Mouse (Mus musculus): ENCODE data around the gene Snx5. TPM values are rescaled to one million over a fixed set of nuclear protein-coding genes. Genes with fewer than 3 reads are reported as not detected.

Snx5 gene
- total RNA-seq (2021), result 10 to 100 TPM; 59.7 to 65.9 TPM
- long read RNA-seq, experiment 1, transcript Snx5-201 (13 exons, 2,419 nt), result major isoform, 68 of 95 reads
- long read RNA-seq, experiment 1, transcript Snx5-202 (14 exons, 2,512 nt), result minor isoform, 17 of 95 reads
- long read RNA-seq, experiment 1, partial matches to known transcripts, result 0 of 95 reads
- long read RNA-seq, experiment 1, other reads (novel, unspliced or antisense), result 9 of 95 reads
- long read RNA-seq, experiment 2, transcript Snx5-202 (14 exons, 2,512 nt), result minor isoform, 5 of 44 reads
- long read RNA-seq, experiment 2, transcript Snx5-201 (13 exons, 2,419 nt), result major isoform, 29 of 44 reads
- long read RNA-seq, experiment 2, partial matches to known transcripts, result 0 of 44 reads
- long read RNA-seq, experiment 2, other reads (novel, unspliced or antisense), result 10 of 44 reads

DNA sequence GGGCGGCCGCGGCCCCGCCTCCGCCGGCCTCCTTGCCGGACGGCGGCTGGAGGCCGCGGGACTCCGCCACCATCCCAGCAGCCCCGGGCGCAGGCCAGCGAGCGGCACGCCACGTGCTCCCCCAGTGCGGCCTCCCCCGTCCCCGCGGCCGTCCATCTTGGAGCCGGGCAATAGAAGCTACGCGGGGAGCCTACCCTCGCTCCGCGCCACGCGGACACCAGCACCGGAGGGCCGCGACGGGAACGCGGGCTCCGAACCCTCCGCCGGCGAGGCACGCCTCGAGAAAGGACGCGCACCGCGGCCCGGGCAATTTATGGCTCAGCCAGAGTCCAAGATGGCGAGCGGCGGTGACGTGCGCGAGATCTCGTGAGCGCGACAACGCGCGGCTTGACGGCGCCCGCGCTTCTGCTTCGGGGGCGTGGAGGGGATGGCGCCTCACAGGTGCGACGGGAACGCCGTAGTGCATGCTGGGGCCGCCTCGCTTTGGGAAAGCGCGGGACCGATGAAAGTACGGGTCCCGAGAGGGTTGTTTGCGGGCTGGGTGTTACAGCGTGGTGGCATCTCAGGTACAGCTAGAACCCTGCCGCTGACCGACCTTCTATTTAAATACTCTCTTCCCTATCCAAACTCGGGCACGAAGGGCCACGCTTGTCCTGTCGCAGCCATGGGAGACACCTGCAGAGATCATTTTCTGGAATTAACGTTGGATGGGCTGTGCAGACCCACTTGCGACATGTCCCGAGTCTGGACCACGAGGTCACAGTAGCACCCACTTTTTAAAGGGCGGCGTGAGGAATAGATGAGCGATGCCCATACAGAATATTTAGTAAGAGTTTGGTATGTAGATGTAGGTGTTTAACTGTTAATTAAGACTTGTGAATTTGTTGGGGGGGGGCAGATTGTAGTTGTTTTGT, at the start of gene Snx5, which contains the start of gene Mgme1:
Gene Snx5, minus strand, starts transcription at position 400 of the 914 bp plus-strand sequence.
Gene Mgme1, plus strand, starts transcription at position 157 of the 914 bp plus-strand sequence.
- peak; percentile 93 to 94 for DNase-seq

DNA sequence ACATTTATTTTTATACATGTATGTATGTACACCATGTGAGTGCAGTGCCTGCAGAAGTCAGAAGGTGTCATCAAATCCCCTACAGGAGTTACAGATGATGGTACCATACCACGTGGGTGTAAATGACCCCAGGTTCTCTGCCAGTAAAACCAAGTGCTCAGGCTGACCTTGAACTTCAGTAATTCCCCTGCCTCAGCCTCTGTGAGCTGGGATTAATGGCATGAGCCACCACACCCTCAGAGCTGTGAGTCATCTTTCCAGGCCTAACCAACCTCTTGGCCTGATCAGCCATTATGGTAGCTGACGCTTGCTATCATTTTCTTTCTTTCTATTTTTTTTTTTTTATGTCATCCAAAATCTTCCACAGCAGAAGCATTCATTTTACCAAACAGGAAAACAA, 40.7 kb upstream of the Snx5 start:
- no peak for DNase-seq

DNA sequence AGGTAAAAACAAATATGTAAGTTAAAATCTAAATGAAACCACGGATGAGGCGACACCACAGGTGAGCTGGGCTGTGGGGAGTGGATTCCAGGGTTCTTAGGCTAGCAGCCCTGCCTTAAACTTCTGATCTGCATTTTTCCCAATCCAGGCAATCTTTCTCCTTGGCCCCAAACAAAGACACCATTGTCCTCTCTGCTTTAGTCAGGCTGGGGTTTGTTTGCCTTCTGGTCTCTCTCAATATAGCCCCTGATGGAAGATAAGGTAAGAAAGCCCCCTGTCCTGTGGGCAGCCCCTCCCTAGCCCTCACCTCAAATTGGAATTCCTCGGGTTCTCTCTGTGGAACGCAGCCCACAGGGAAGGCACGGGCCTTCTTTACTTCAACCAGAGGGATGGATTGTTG, 39.6 kb upstream of the Snx5 start:
- no peak for DNase-seq

DNA sequence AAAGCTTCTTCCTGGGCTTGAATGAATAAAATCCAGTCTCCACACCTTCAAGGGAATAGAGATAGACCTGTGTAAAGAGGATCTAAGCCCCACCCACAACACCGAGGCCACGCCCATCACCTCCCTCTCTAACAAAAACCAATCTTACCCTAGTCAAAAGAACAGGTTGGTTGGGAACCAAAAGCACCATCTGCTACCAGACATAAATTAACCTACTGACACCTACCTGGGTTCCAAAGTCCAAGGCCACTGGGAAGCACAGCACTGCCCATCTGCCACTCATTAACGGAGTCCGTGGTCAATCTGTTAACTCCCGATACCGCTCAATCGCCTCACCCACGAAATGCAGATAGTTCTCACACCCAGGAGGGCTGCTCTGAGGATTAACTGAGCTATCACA, 37.9 kb upstream of the Snx5 start:
- no peak for DNase-seq

DNA sequence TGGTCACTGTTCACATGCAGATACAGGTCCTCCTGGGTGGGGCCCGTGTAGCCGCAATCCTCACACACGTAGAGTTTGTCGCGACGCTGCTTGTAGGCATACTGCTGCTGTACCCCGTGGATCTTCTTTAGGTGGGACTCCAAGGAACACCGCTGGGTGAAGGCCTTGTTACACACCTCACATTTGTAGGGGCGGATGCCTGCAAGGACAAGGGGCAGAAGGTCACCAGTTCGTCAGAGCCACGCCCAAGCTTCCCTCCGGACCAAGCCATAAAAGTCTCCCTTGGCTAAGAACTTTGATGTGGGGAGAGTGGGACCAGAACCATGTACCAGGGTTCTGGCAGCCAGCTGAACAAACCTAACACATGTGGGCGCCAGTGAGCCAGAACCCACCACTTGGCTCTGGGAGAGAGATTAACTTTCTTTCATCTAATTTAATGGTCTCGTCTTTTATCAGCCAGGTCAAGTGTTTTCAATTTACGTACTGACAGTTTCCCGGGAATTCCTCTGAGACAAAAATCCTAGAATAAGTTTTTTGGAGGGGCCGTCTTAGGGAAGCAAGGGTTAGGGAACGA, 35.1 kb upstream of the Snx5 start:
- no peak for DNase-seq

DNA sequence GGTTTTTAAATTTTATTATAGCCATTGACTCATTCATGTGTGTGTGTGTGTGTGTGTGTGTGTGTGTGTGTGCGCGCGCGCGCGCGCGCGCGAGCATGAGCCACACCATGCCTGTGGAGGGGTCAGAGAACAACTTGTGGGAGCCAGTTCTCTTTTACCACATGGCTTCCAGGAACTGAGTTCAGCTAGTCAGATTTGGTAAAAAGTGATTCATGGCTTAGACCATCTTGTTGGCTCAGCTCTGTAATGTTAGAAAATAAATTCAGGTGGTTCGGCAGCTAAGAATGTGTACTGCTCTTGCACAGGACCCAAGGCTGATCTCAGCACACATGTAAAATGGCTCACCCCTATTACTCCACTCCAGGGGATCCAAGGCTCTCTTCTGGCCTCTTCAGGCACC, 30.4 kb upstream of the Snx5 start:
- DNase-seq, result no peak

DNA sequence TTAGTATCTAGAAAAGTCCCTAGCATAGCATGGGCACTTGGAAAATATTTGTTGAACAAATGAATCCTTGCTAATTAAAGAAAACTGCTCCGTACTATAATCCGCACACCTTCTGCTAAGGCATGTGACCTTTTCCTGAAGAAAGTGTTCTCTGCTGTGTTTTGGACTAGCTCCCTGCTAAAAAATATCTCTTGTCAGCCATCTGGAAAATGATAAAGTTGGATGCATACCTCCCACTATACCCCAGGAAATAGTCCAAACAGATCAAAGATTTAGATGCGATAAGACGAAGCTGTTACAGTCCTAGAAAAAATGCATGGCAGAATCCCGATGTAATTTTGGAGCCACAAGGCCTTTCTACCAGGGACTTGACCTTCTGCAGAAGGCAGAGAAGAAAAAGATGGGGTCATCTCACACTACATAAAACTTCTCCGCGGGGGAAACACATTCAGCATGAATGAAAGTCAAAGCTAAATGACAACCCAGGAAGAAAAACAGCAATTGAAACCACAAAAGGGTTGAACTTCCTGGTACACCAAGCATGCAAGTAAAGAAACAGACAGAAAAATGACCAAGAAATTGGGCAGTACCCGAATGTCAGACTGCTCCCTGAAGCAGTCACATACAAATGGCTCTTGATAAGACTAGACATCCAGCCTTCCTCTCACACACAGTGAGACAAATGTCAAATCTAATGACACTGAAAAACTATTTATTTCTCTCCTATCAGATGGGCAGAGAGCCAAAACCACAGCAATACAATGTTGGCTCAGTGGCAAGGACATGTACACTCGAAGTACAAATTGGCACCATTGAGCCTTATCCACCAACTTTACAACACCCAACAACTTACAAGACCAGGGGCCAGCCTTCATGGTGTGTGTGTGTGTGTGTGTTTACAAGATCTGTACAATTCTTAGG, 29.3 kb upstream of the Snx5 start:
- DNase-seq, result no peak

DNA sequence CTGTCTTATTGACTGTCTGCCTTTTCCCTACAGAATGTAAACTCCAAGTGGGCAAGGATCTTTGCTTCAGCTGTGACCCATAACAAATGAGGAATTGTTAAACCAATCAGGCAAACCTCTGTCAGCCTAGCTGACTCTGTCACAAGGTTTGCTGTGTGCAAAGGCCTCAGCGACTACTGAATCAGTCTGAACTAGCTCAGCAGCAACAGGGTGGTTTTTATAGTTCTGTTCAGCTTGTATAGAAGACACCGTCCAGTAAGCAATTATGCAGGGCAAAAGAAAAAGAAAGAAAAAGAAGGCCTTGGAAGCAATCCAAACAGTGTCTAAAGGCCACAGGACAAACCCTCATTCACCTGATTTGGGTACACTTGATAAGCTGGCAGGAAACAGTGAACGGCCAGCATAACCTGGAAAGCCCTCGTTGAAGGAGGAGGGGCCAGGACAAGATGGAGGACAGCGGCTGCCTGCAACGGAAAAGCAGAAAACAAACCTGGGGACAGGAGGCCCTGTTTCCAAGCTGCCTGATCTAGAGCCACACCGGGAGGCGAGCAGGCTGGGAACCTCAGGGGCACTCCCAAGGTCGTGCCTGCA, 24.5 kb upstream of the Snx5 start:
- peak; percentile 31 to 36 for DNase-seq

DNA sequence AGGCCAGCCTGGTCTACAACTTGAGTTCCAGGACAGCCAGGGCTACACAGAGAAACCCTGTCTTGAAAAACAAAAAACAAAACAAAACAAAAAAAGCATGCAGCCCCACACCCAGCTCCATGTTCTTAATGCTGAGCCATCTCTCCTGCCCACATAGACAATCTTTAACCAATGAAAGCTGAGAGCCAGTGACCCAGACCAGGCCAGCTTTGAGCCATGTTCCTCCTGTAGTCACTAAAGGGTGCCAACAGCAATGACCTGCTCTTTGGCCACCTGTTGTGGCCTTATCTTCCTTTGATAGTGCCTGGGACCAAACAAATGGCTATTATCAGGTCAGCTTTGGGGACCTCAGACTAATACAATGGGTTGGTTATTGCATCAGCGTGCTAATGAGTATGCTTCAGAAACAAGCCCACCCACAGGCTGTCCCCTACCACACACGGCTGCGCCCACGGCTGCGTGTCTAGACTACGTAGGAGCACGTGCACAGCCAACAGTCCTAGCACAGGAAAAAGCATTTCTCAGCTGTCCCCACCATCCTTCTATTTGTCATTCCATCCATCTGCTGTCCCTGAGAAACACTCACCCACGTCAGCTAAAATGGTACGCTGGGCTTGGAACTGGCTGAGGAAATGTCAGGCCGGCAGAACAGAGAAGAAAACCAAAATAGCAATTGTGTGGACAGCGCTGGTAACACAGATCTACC, 21.0 kb upstream of the Snx5 start:
- DNase-seq, result no peak

DNA sequence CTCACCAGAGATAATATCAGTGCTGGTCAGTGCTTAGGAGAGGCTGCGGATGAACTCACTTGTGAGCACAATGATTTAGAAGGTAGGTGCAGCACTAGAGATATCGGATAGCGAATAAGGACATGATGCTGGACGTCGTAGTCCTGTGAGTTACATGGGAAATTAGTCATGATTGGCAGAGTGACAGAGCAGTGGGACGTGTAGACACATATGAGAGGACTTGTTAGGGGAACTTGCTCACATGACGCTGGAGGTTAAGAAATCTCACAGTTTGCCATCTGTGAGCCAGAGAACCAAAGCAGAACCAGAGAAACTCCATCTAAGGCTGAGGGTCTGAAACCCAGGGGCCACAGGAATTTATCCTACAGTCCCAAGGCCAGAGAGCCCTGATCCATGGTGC, 19.6 kb upstream of the Snx5 start:
- DNase-seq, result no peak

DNA sequence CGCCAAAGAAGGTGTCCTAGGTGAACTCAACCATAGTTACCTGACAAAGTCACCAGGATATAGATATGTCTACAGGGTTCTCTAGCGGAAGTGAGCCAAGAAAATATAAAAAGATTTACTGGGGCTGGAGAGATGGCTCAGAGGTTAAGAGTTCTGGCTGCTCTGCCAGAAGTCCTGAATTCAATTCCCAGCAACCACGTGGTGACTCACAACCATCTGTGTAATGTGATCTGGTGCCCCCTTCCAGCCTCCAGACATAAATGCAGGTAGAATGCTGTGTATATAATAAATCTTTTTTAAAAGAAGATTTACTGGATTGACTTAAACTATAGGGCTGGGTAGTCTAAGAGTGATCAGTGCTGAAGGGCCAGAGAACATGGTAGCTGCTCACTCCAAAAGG, 10.7 kb upstream of the Snx5 start:
- no peak for DNase-seq

DNA sequence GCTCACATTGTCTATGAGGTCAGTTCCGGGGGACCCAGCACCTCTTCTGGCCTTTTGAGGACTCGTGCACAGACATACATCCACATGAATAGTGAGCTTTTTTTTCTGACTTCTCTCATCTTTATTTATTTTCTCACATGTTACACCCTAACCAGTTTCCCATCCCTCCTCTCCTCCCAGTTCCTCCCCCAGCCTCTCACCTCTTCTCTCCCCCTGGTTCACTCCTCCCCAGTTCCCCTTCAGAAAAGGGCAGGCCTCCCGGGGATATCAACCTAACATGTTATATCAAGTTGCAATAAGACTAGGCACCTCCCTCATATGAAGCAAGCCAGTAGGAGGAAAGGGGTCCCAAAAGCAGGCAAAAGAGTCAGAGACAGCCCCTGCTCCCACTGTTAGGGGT, 9.9 kb upstream of the Snx5 start:
- no peak for DNase-seq

DNA sequence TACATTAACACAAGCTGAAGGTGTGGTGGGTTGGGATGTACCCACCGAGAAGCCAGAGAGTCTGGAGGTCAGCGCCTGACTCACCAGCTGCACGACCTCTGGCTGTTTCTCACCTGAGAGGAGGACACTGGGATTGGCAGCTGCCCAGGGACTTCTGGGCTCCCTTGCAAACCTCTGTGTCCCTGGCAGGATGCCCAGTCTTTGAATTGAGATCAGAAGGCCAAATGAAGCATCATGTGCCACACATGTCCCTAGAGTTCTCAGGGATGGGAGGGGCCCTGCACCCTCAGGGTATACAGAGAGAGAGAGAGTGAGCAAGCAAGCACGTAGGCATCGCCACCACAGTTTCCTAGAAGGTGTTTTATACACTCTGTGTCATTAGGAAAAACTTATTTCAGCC, 9.0 kb upstream of the Snx5 start:
- peak; percentile 88 to 91 for DNase-seq

DNA sequence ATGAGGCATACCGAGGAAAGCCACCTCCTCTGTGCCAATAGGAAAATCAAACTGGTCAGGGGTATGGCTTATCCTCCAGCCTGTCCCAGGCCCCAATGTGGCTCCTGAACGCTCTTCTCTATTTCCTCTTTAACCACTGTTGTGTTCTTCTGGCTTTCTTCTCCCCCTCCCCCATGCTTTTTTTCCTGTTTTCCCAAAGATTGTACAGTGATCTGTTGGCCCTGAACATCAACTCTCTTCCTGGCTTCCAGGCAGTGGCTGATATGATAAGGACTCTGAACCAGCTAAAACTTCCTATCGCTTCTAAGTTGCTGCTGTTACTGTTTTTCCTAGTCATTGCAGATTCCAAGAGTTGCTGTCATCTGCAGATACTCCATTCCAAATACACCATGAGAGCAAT, 6.2 kb upstream of the Snx5 start:
- DNase-seq, result no peak

DNA sequence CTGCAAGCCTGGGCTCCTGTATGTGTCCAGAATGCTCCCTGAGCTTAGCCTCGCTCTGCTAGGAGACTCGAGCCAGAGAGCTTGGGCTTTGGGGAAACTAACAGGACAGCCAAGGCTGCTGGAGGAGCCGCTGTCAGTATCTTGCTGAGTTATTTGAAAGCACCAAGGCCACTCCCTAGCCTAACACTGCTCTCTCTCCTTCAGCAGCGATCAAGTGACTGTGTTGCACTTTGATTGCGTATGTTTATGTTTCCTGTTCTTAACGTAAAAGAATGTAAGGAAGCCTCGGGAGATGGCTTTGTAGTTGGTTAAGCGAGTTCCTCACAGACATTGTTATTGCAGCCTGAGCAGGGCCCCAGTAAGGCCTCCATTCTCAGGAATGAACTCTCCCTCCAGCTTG, 4.0 kb upstream of the Snx5 start:
- no peak for DNase-seq

DNA sequence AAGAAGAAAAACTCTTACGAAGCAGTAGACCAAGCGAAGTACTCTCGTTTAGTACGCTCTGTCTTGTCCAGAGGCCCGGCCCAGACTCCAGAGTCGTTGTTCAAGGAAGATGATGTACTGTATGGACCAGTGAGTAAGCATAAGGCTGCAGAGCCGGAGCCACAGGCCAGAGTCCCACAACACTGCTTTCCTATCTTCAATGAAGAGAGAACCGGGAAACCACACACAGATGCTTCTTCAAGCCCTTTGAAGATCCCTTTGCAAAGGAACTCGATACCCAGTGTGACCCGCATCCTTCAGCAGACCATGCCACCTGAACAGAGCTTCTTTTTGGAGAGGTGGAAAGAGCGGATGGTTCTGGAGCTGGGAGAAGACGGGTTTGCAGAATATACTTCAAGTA, 1.4 kb upstream of the Snx5 start:
- no peak for DNase-seq

DNA sequence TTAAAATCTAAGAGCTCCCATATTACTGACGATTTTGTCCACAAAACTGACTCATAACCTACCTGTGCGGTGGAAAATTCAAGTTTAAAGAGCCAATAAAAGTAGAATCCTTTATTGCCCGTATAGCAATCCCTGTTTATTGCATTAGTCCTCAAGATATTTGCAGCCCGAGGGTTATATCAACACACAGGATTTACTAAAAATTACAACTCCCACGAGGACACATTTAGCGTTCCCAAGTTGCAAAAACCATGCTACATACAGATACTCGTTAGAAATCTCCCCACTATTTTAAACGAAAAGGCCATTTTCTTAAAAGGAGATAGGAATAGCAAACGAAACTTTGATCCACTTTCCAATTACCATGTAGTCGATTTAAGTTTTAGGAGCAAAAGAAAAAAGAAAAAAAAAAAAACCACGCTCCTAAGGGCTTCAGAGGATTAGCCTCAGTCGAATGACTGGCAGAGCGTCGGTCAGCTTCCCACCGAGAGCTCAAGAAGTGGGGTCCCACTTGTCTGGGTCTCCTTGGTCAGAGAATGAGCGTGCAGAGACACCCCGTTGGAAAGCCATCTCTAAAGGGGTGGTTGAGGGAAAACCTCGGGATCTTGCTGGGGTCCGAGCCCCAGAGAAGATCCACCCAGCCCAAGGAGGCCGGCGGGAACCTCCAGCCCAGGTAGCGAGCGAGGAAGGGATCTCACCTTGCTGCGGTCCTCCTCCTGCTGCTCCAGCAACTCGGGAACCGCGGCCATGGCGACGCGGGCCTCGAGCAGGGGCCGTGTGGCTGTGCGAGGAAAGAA, 829 bp downstream of the Snx5 start:
- DNase-seq, result no peak

DNA sequence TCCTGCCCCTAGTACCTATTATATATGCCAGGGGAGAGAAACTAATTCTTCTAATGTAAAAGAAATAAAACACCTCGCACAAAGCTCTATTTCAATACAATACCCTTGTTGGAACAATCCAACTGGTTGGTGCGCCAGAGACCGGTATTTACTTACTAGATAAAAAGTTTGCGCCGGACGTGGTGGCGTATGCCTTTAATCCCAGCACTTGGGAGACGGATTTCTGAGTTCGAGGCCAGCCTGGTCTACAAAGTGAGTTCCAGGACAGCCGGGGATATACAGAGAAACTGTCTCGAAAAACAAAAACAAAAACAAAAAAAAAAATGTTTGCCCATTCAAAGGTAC, 1.4 kb downstream of the Snx5 start:
- no peak for DNase-seq

DNA sequence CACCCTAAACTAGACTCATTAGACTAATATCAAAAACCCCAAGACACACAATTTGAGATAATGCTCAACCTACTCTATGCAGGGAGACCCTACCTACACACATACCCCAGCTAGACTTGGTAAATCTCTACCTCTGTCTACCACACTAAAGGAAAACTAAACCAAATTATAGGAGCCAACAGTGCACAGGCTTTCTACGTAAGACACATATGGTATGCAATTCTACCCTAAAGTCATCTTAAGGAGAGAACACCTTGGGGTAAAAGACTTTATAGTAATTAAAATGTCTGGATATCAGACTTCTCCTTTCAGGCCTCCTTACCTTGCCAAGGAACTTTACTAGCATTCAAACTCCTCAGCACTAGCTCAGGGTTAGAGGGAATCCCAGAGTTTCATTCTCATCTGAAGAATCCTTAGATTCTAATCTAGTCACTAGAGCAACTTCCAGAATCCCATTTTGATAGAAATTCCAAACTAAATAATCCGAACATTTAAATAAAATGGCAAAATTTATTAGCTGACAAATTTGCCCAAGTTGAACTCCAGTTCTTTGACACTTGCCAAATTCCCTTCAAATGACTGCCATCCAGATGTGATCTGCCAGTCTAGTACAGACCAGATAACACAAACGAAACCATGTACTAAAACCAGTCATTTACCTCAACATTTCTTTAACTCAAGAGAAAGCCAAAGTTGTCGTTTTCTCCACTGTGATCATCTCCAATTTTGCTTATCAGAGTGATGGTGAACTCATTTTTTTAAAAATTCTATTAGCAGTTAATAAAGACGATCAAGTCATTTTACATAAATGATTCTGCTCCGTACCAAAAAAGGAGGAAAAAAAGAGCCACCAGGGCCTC, 2.0 kb downstream of the Snx5 start:
- no peak for DNase-seq

All from heart, adult 18-20 months (tissue).